ENCODE assay signal across 24 mouse cellular contexts in genomic region chr12:100615251-100615650, GRCm38 (mm10).
"Had no signal": no experiment of that assay in that cellular context is flagged by ENCODE, and none has a peak within 500 bp of the region (broad histone marks: within the 10 kb centered on the region; RNA-seq: fewer than 3 reads in every experiment).

No protein-coding gene starts in this region.

- H3K27ac ChIP-seq: kidney, postnatal 0 days; layer of hippocampus, adult 2 months; left cerebral cortex, adult 2 months; limb, embryonic 12.5 days; limb, embryonic 15.5 days; liver, embryonic 13.5 days; midbrain, embryonic 10.5 days; midbrain, embryonic 13.5 days; neural tube, embryonic 13.5 days; stomach, postnatal 0 days had no signal

- H3K9ac ChIP-seq: limb, embryonic 12.5 days; limb, embryonic 15.5 days; liver, embryonic 13.5 days; midbrain, embryonic 13.5 days; neural tube, embryonic 13.5 days had no signal

- DNase-seq: kidney, adult 18-20 months; kidney, adult 9 months; kidney, postnatal 25 days; layer of hippocampus, adult 9-11 months; liver, embryonic 13.5 days; lung, adult 2 months; lung, postnatal 14 days; lung, postnatal 4 days; retina, postnatal 1 day; thymus, adult 2 months; thymus, postnatal 14 days; thymus, postnatal 4 days had no signal

- H3K36me3 ChIP-seq: limb, embryonic 12.5 days; limb, embryonic 15.5 days; liver, embryonic 13.5 days; midbrain, embryonic 10.5 days; midbrain, embryonic 13.5 days; neural tube, embryonic 13.5 days had no signal

- H3K4me1 ChIP-seq: limb, embryonic 12.5 days; limb, embryonic 15.5 days; liver, embryonic 13.5 days; midbrain, embryonic 10.5 days; midbrain, embryonic 13.5 days; neural tube, embryonic 13.5 days had no signal

- H3K4me2 ChIP-seq: limb, embryonic 12.5 days; limb, embryonic 15.5 days; liver, embryonic 13.5 days; midbrain, embryonic 13.5 days; neural tube, embryonic 13.5 days had no signal

- H3K4me3 ChIP-seq: layer of hippocampus, adult 2 months; left cerebral cortex, adult 2 months; limb, embryonic 12.5 days; limb, embryonic 15.5 days; liver, embryonic 13.5 days; megakaryocyte, embryonic 14.5 days; midbrain, embryonic 10.5 days; midbrain, embryonic 13.5 days; myocyte; neural tube, embryonic 13.5 days had no signal

- H3K27me3 ChIP-seq: limb, embryonic 12.5 days; limb, embryonic 15.5 days; liver, embryonic 13.5 days; megakaryocyte, embryonic 14.5 days; midbrain, embryonic 13.5 days; neural tube, embryonic 13.5 days had no signal

- H3K9me3 ChIP-seq: limb, embryonic 12.5 days; limb, embryonic 15.5 days; liver, embryonic 13.5 days; megakaryocyte, embryonic 14.5 days; midbrain, embryonic 10.5 days; midbrain, embryonic 13.5 days; neural tube, embryonic 13.5 days had no signal

- ATAC-seq: midbrain, embryonic 13.5 days; midbrain, embryonic 16.5 days had no signal
